Mouse (Mus musculus) olfactory bulb, adult 2 months (tissue): Measurements from ENCODE around the gene Parp14.

ENCODE experiments used
- CTCF ChIP-seq: fragments of 200-500 bp; IDR thresholded peaks from 2 replicates; pipeline ENCODE4 v1.5.1; 2012; ENCODE audit warnings: low read depth, mild to moderate bottlenecking, low read length, moderate library complexity; ENCODE audit not compliant: insufficient read depth
- POLR2A ChIP-seq: fragments of 200-500 bp; IDR thresholded peaks from 2 replicates; pipeline ENCODE4 v1.6.1; 2012; ENCODE audit warnings: mild to moderate bottlenecking, low read depth, low read length, moderate library complexity; ENCODE audit not compliant: insufficient read depth

GRCm38 (mm10) chr16:35869656-35870055 lies 1.7 kb downstream of the Parp14 start:
- TF ChIP-seq CTCF (no peak), POLR2A (no peak)
